Mouse (Mus musculus) erythroblast, embryonic 14.5 days (primary cell): ENCODE results near the gene Foxn3.

Experiments used
- GATA1 ChIP-seq: IDR thresholded peaks from 2 replicates; pipeline ENCODE4 v1.6.1; 2012; ENCODE audit warnings: low read length, inconsistent platforms, mixed read lengths
- TAL1 ChIP-seq: IDR thresholded peaks from 3 replicates; pipeline ENCODE4 v1.6.1; 2012; ENCODE audit warnings: low read length, inconsistent platforms, mixed read lengths

GRCm38 (mm10) chr12:99286662-99287061, 276.7 kb downstream of the Foxn3 start:
- TF ChIP-seq GATA1 (no peak), TAL1 (no peak)
